Mouse (Mus musculus): Measurements from ENCODE around the gene Spp1. TPM values are rescaled to one million over a fixed set of nuclear protein-coding genes. Genes with fewer than 3 reads are reported as not detected.

Spp1 gene
- total RNA-seq, 1 experiment: 654 TPM

DNA sequence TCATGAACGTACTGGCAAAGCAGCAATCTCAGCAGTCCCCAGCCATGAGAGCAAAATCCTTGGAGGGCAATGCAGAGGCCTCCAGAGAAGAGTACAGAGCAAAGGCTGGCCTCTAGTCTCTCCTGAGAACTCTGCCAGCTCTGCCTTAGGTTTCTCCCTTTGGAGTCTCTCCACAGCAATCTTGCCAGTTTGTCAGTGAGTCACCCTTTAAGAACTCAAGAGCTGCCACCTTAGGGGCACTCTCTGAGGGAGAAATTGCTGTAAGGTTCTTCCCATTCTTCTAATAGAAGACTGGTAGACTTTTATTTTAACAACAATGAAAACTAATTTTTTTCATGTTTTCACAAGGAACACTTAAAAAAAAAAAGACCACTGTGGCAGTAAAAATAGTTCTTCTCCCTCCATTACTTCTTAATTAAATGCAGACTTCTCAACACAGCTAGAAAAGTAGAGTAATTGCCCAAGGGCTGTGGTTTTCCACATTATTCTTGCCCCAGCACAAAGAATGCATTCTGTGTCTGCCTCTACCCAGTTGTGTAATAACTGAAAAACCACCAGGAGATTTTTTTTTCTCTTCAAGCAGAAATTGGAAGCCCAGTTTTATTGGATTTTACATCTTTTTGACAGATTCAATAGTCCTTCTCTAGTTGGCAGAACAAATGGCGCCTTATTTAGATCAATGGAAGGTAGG is 27.2 kb upstream of the Spp1 start:
- Histone ChIP-seq H3K9me3 (ENCODE audit: control insufficient read depth, insufficient read depth, low read depth, low read length) (no peaks in the 10 kb centered on the region), H3K4me3 (ENCODE audit: insufficient read depth in 1 of 2, low read depth in 1 of 2, low read length in 2 of 2, poor library complexity in 1 of 2, severe bottlenecking in 1 of 2) (no peak overlapping the region), H3K27ac (ENCODE audit: insufficient read depth, low read depth, low read length, poor library complexity, severe bottlenecking) (no peak overlapping the region), H3K9ac (ENCODE audit: insufficient read depth, low read depth, low read length, poor library complexity, severe bottlenecking) (no peak overlapping the region), H3K4me1 (ENCODE audit: control insufficient read depth in 2 of 2, insufficient read depth in 2 of 2, low read length in 2 of 2, poor library complexity in 1 of 2) (0 out of 4 replicates have a peak, but pooled peaks cover 0 to 3% of the 10 kb centered on the region in 2 experiments), H3K36me3 (ENCODE audit: control insufficient read depth, insufficient read depth, low read length, poor library complexity, severe bottlenecking) (no peaks in the 10 kb centered on the region)
- no peak for TF ChIP-seq MAFK (IDR thresholded peaks at IDR 0.05; ENCODE audit: insufficient read depth, low read depth, low read length)
- TF ChIP-seq HCFC1 (IDR thresholded peaks at IDR 0.05; ENCODE audit: borderline replicate concordance, insufficient read depth, low read length): no peak
- TF ChIP-seq CHD2 (IDR thresholded peaks at IDR 0.05; ENCODE audit: low read depth, low read length): no peak
- in situ Hi-C loops (cut with MboI; ENCODE audit: low sequenced_read_pairs in 2 of 2, unreplicated experiment in 2 of 2): no loop called here
- DNase-seq (ENCODE audit: low read depth, low spot score): no peak

DNA sequence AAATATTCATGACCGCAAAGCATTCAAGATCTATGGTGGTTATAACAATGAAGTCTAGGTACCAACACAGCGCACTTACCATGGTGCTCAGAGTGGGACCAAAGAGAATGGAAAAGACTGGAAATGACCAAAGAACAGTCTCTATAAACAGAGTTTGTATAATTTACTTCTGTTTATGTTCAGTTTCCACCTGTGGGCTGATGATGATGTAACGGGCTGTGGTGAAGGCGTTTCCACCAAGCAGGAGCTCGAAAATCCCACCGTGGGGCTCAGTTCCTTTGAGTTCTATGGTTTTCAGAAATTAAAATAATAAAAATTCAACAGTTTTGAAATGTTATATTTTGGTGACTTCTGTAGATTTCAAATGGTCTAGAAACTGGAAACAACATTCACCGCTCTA is 26.4 kb upstream of the Spp1 start:
- H3K4me3 ChIP-seq (ENCODE audit: insufficient read depth in 1 of 2, low read depth in 1 of 2, low read length in 2 of 2, poor library complexity in 1 of 2, severe bottlenecking in 1 of 2): no peak overlapping the region
- H3K4me1 ChIP-seq (ENCODE audit: control insufficient read depth in 2 of 2, insufficient read depth in 2 of 2, low read length in 2 of 2, poor library complexity in 1 of 2): 0 out of 4 replicates have a peak, but pooled peaks cover 0 to 3% of the 10 kb centered on the region in 2 experiments
- H3K36me3 ChIP-seq (ENCODE audit: control insufficient read depth, insufficient read depth, low read length, poor library complexity, severe bottlenecking): no peaks in the 10 kb centered on the region
- no peak overlapping the region for H3K27ac ChIP-seq (ENCODE audit: insufficient read depth, low read depth, low read length, poor library complexity, severe bottlenecking)
- in situ Hi-C loops (cut with MboI; ENCODE audit: low sequenced_read_pairs in 2 of 2, unreplicated experiment in 2 of 2): no loop called here
- TF ChIP-seq MAFK (IDR thresholded peaks at IDR 0.05; ENCODE audit: insufficient read depth, low read depth, low read length) (no peak), ZNF384 (IDR thresholded peaks at IDR 0.05; ENCODE audit: low read depth, low read length) (no peak), ZC3H11A (IDR thresholded peaks at IDR 0.05; ENCODE audit: borderline replicate concordance, low read depth, low read length) (no peak), HCFC1 (IDR thresholded peaks at IDR 0.05; ENCODE audit: borderline replicate concordance, insufficient read depth, low read length) (no peak), CHD2 (IDR thresholded peaks at IDR 0.05; ENCODE audit: low read depth, low read length) (no peak)
- no peak for DNase-seq (ENCODE audit: low read depth, low spot score)
- no peaks in the 10 kb centered on the region for H3K9me3 ChIP-seq (ENCODE audit: control insufficient read depth, insufficient read depth, low read depth, low read length)
- H3K9ac ChIP-seq (ENCODE audit: insufficient read depth, low read depth, low read length, poor library complexity, severe bottlenecking): no peak overlapping the region

DNA sequence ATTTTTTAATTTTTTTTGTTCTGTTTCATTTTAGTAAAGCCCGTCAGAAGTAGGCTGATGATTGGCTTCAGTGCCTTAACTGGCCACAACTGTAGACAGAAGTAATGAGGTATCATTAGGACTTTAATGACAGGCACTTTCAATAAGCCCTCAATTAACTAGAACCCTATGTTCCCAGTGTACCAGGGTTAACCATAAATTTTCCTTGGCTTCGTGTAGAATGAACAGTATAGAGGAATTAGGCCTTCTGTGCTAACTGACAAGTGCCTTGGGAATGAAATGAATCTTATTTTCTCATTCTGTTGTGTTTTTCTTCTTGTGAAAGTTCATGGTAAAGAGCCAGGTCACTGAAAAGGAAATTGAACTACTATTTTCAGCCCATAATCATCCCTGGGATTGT is 18.9 kb upstream of the Spp1 start:
- Histone ChIP-seq H3K9me3 (ENCODE audit: control insufficient read depth, insufficient read depth, low read depth, low read length) (no peaks in the 10 kb centered on the region), H3K27ac (ENCODE audit: insufficient read depth, low read depth, low read length, poor library complexity, severe bottlenecking) (no peak overlapping the region), H3K9ac (ENCODE audit: insufficient read depth, low read depth, low read length, poor library complexity, severe bottlenecking) (no peak overlapping the region), H3K36me3 (ENCODE audit: control insufficient read depth, insufficient read depth, low read length, poor library complexity, severe bottlenecking) (no peaks in the 10 kb centered on the region), H3K4me3 (ENCODE audit: insufficient read depth in 1 of 2, low read depth in 1 of 2, low read length in 2 of 2, poor library complexity in 1 of 2, severe bottlenecking in 1 of 2) (no peak overlapping the region), H3K4me1 (ENCODE audit: control insufficient read depth in 2 of 2, insufficient read depth in 2 of 2, low read length in 2 of 2, poor library complexity in 1 of 2) (no peaks in the 10 kb centered on the region)
- DNase-seq (ENCODE audit: low read depth, low spot score): no peak
- TF ChIP-seq ZC3H11A (IDR thresholded peaks at IDR 0.05; ENCODE audit: borderline replicate concordance, low read depth, low read length): no peak
- TF ChIP-seq MAFK (IDR thresholded peaks at IDR 0.05; ENCODE audit: insufficient read depth, low read depth, low read length): no peak
- no peak for TF ChIP-seq ZNF384 (IDR thresholded peaks at IDR 0.05; ENCODE audit: low read depth, low read length)
- in situ Hi-C loops (cut with MboI; ENCODE audit: low sequenced_read_pairs in 2 of 2, unreplicated experiment in 2 of 2): no loop called here

DNA sequence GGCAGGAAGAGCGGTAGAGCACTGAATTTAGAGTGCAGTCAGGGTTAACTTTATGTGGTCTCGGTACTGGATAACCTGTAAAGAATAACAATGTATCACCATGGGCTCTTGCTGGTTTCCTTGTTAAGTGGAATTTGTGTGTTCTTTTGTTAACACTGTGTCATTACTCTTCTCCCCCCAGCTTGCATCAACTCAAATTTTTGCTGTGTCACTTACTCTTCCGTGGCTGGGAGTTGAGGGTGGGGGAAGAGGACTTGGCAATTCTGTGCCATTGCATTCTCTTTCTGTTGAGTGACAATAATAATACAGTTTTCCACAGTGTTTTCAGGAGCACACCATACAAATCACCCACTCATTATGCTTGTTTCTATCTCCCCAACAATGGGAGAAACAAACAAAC is 17.9 kb upstream of the Spp1 start:
- in situ Hi-C loops (cut with MboI; ENCODE audit: low sequenced_read_pairs in 2 of 2, unreplicated experiment in 2 of 2): no loop called here
- no peak for DNase-seq (ENCODE audit: low read depth, low spot score)
- Histone ChIP-seq H3K9me3 (ENCODE audit: control insufficient read depth, insufficient read depth, low read depth, low read length) (no peaks in the 10 kb centered on the region), H3K4me1 (ENCODE audit: control insufficient read depth in 2 of 2, insufficient read depth in 2 of 2, low read length in 2 of 2, poor library complexity in 1 of 2) (no peaks in the 10 kb centered on the region), H3K9ac (ENCODE audit: insufficient read depth, low read depth, low read length, poor library complexity, severe bottlenecking) (no peak overlapping the region), H3K36me3 (ENCODE audit: control insufficient read depth, insufficient read depth, low read length, poor library complexity, severe bottlenecking) (no peaks in the 10 kb centered on the region), H3K4me3 (ENCODE audit: insufficient read depth in 1 of 2, low read depth in 1 of 2, low read length in 2 of 2, poor library complexity in 1 of 2, severe bottlenecking in 1 of 2) (no peak overlapping the region), H3K27ac (ENCODE audit: insufficient read depth, low read depth, low read length, poor library complexity, severe bottlenecking) (no peak overlapping the region)
- TF ChIP-seq HCFC1 (IDR thresholded peaks at IDR 0.05; ENCODE audit: borderline replicate concordance, insufficient read depth, low read length) (no peak), MAFK (IDR thresholded peaks at IDR 0.05; ENCODE audit: insufficient read depth, low read depth, low read length) (peak; percentile 48; the same call in 1 of the 2 replicates), CHD2 (IDR thresholded peaks at IDR 0.05; ENCODE audit: low read depth, low read length) (no peak), ZC3H11A (IDR thresholded peaks at IDR 0.05; ENCODE audit: borderline replicate concordance, low read depth, low read length) (no peak)

DNA sequence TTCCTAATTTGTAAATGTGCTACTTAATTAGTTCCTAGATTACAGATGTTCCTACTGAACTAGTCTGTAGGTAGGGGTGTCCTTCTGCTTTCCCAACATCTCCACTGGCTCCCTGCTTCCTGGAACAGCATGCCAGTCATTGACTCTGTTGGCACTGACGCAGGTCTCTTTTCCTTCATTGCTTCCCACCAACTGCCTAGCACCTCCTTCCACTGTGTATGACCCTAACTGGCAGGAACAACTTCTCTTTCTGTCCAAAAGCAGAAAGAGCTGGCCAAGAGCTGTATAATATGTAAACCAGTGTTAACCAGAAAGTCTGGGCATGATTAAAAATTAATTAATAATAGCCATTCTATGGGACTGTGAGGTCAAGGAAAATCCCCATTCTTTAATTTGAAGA is 17.2 kb upstream of the Spp1 start:
- Histone ChIP-seq H3K9me3 (ENCODE audit: control insufficient read depth, insufficient read depth, low read depth, low read length) (no peaks in the 10 kb centered on the region), H3K27ac (ENCODE audit: insufficient read depth, low read depth, low read length, poor library complexity, severe bottlenecking) (no peak overlapping the region), H3K9ac (ENCODE audit: insufficient read depth, low read depth, low read length, poor library complexity, severe bottlenecking) (no peak overlapping the region), H3K4me3 (ENCODE audit: insufficient read depth in 1 of 2, low read depth in 1 of 2, low read length in 2 of 2, poor library complexity in 1 of 2, severe bottlenecking in 1 of 2) (no peak overlapping the region), H3K4me1 (ENCODE audit: control insufficient read depth in 2 of 2, insufficient read depth in 2 of 2, low read length in 2 of 2, poor library complexity in 1 of 2) (no peaks in the 10 kb centered on the region), H3K36me3 (ENCODE audit: control insufficient read depth, insufficient read depth, low read length, poor library complexity, severe bottlenecking) (no peaks in the 10 kb centered on the region)
- TF ChIP-seq CHD2 (IDR thresholded peaks at IDR 0.05; ENCODE audit: low read depth, low read length): no peak
- no peak for TF ChIP-seq HCFC1 (IDR thresholded peaks at IDR 0.05; ENCODE audit: borderline replicate concordance, insufficient read depth, low read length)
- DNase-seq (ENCODE audit: low read depth, low spot score): no peak
- in situ Hi-C loops (cut with MboI; ENCODE audit: low sequenced_read_pairs in 2 of 2, unreplicated experiment in 2 of 2): no loop called here
